Mouse (Mus musculus) macrophage (primary cell): ENCODE data around the gene Sema6b. TPM values are rescaled to one million over a fixed set of nuclear protein-coding genes. Genes with fewer than 3 reads are reported as not detected.

Experiments
- H3K27ac ChIP-seq: fragments of 350-480 bp; formaldehyde crosslinking; 2 replicates; pipeline ENCODE4 v1.9.0; 2021
- H3K36me3 ChIP-seq: fragments of 350-480 bp; formaldehyde crosslinking; 2 replicates; pipeline ENCODE4 v1.9.0; 2021; ENCODE audit errors: inconsistent target
- H3K4me3 ChIP-seq: fragments of 350-480 bp; formaldehyde crosslinking; 2 replicates; pipeline ENCODE4 v1.9.0; 2021; ENCODE audit errors: inconsistent target
- H3K79me2 ChIP-seq: fragments of 350-480 bp; formaldehyde crosslinking; 2 replicates; pipeline ENCODE4 v1.9.0; 2021; ENCODE audit errors: inconsistent target
- WGBS: methylation state at CpG from one replicate; pipeline ENCODE4 v1.1.7; 2026; ENCODE audit warnings: inconsistent platforms; ENCODE audit not compliant: missing documents; 5-methylcytosine and 5-hydroxymethylcytosine counted together
- polyA plus RNA-seq: library from polyadenylated mRNA; stranded (reverse); fragments of 250-400 nt; gene quantifications from 3 replicates; pipeline ENCODE4 v1.2.4, GENCODE M21; 2018; ENCODE audit warnings: inconsistent platforms

Sema6b gene
- polyA plus RNA-seq, 1 experiment from 2014 or later, result 3.0 TPM

DNA sequence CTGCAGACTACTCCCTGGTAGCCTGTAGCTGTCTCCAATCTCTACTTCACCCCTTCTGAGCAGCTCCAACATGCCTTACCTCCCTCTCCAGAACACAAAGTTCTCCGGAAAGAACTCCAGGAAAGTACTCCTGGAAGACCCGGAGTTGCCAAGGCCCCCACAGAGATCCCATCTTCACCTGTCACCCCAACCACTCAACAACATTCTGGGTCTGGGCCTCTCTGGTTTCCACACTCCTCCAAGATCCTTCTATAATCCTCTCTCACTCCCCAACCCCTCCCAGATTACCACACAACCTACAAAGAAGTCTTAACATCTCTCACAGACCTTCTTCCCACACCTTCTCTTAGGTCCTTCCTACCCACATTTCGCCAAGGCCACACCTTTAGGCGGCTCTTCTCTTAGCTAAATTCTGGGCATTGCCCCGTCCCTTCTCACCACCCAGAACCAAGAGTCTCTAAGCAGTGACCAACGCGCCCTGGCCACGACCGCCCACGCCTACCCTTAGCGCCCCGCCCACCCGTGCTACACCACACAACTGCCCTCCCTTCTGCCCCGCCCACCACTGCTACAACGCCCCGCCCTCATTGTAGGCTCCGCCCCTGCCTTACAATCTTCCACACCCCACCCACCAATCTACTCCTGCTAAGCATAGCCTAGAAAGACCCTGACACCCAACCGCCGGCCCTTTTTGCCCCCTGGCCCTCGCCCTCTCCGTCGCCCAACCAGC is 65.9 kb downstream of the Sema6b start:
- peak overlapping the region; percentile 54 for H3K4me3 ChIP-seq

More for the DNA sequence above, 65.9 kb downstream of the Sema6b start:
- Histone ChIP-seq H3K27ac (peak overlapping the region; percentile 84), H3K36me3 (peaks cover 36% of the 10 kb centered on the region), H3K79me2 (peaks cover 10% of the 10 kb centered on the region; the same call in 1 of the 2 replicates)
- 9% methylated on average over 18 of the region's 22 CpGs for WGBS

Other genes starting within 250 kb of the Sema6b start
- gene Zfp959, start 248.2 kb downstream of the Sema6b start, polyA plus RNA-seq, result 5.9 to 12.3 TPM (median 6.4 TPM) in 3 replicates
- 4.5 to 7.3 TPM (median 5.6 TPM) in 3 replicates for gene Zfp119b, start 190.8 kb downstream of the Sema6b start, polyA plus RNA-seq
- 47.4 to 91.9 TPM (median 63.3 TPM) in 3 replicates for gene Ebi3, start 187.7 kb downstream of the Sema6b start, polyA plus RNA-seq
- 10.7 to 11.5 TPM (median 10.8 TPM) in 3 replicates for gene Yju2, start 181.2 kb downstream of the Sema6b start, polyA plus RNA-seq
- gene Shd, start 169.9 kb downstream of the Sema6b start, polyA plus RNA-seq, result not detected in 3 replicates
- not detected in 3 replicates for gene Fsd1, start 153.8 kb downstream of the Sema6b start, polyA plus RNA-seq
- gene Stap2, start 134.8 kb downstream of the Sema6b start, polyA plus RNA-seq, result 0.22 to 0.28 TPM in 2 of 3 replicates, not detected in the other
- 31.2 to 42.2 TPM (median 38.7 TPM) in 3 replicates for gene Mpnd, start 134.6 kb downstream of the Sema6b start, polyA plus RNA-seq
- 33.5 to 87.9 TPM (median 87.4 TPM) in 3 replicates for gene Sh3gl1, start 103.7 kb downstream of the Sema6b start, polyA plus RNA-seq
- 2.5 to 17.1 TPM (median 6.2 TPM) in 3 replicates for gene Chaf1a, start 99.9 kb downstream of the Sema6b start, polyA plus RNA-seq
- gene Ubxn6, start 65.3 kb downstream of the Sema6b start, polyA plus RNA-seq, result 28.9 to 74.4 TPM (median 41.1 TPM) in 3 replicates
- 26.3 to 28.1 TPM (median 28.1 TPM) in 3 replicates for gene Hdgfl2, start 60.7 kb downstream of the Sema6b start, polyA plus RNA-seq
- gene Plin4, start 30.5 kb downstream of the Sema6b start, polyA plus RNA-seq, result not detected in 3 replicates
- not detected in 3 replicates for gene Plin5, start 22.7 kb downstream of the Sema6b start, polyA plus RNA-seq
- 0.26 TPM in 1 of 3 replicates, not detected in the others for gene Lrg1, start 18.3 kb downstream of the Sema6b start, polyA plus RNA-seq
- gene Tnfaip8l1, start 22.1 kb upstream of the Sema6b start, polyA plus RNA-seq, result 1.2 to 1.7 TPM (median 1.5 TPM) in 3 replicates
- 33.8 to 65.3 TPM (median 50.0 TPM) in 3 replicates for gene Mydgf, start 43.6 kb upstream of the Sema6b start, polyA plus RNA-seq
- 19.4 to 30.5 TPM (median 30.3 TPM) in 3 replicates for gene Dpp9, start 78.6 kb upstream of the Sema6b start, polyA plus RNA-seq
- gene Fem1a, start 116.5 kb upstream of the Sema6b start, polyA plus RNA-seq, result 6.6 to 13.3 TPM (median 10.2 TPM) in 3 replicates
- gene Ticam1, start 136.4 kb upstream of the Sema6b start, polyA plus RNA-seq, result 19.5 to 36.1 TPM (median 21.2 TPM) in 3 replicates
- 40.0 to 53.0 TPM (median 46.8 TPM) in 3 replicates for gene Plin3, start 152.5 kb upstream of the Sema6b start, polyA plus RNA-seq
- gene Arrdc5, start 159.9 kb upstream of the Sema6b start, polyA plus RNA-seq, result not detected in 3 replicates
- gene Uhrf1, start 163.0 kb upstream of the Sema6b start, polyA plus RNA-seq, result 2.3 to 57.4 TPM (median 13.6 TPM) in 3 replicates
- 6.8 to 13.1 TPM (median 8.6 TPM) in 3 replicates for gene Kdm4b, start 185.7 kb upstream of the Sema6b start, polyA plus RNA-seq